Mouse (Mus musculus) lung, postnatal 14 days (tissue): ENCODE results near the gene Hist1h2bg.
"Not testable (repeated sequence)": the region's sequence is repeated elsewhere in the genome, so short reads cannot be mapped to it uniquely, and the experiment has no call there.

Experiments
- DNase-seq: peaks from one replicate; pipeline ENCODE4 v3.0.0; 2021

Hist1h2bg gene

GRCm38 (mm10) chr13:23539821-23540220, 31.4 kb upstream of the Hist1h2bg start:
- not testable (repeated sequence) for DNase-seq

- DNase-seq = no peak
Measured at GRCm38 (mm10) chr13:23541497-23541896, 29.7 kb upstream of the Hist1h2bg start.

- DNase-seq = not testable (repeated sequence)
Measured at GRCm38 (mm10) chr13:23542225-23542980, 28.8 kb upstream of the Hist1h2bg start.

- DNase-seq = peak; percentile 56
Measured at GRCm38 (mm10) chr13:23542999-23543607, 28.1 kb upstream of the Hist1h2bg start, which contains the start of gene Hist1h2bh. Gene Hist1h2bh, minus strand, starts transcription at chr13:23543392.

- peak; percentile 68 for DNase-seq
Measured at GRCm38 (mm10) chr13:23543965-23544786, 27.0 kb upstream of the Hist1h2bg start, which contains the start of gene Hist1h3f. Gene Hist1h3f, plus strand, starts transcription at chr13:23544052.

- not testable (repeated sequence) for DNase-seq
Measured at GRCm38 (mm10) chr13:23544787-23545120, 26.4 kb upstream of the Hist1h2bg start.

GRCm38 (mm10) chr13:23546694-23547093, 24.5 kb upstream of the Hist1h2bg start:
- no peak for DNase-seq

- DNase-seq = no peak
Measured at GRCm38 (mm10) chr13:23550761-23551145, 20.4 kb upstream of the Hist1h2bg start.

GRCm38 (mm10) chr13:23551146-23551834, 19.9 kb upstream of the Hist1h2bg start, which contains the start of gene Hist1h4f:
Gene Hist1h4f, minus strand, starts transcription at chr13:23551648.
- DNase-seq = peak; percentile 82

- DNase-seq = no peak
Measured at GRCm38 (mm10) chr13:23551931-23552914, 19.0 kb upstream of the Hist1h2bg start.

GRCm38 (mm10) chr13:23552962-23553361, 18.2 kb upstream of the Hist1h2bg start, which contains the start of gene Hist1h1d:
Gene Hist1h1d, plus strand, starts transcription at chr13:23553262.
- no peak for DNase-seq

- no peak for DNase-seq
Measured at GRCm38 (mm10) chr13:23554393-23554792, 16.8 kb upstream of the Hist1h2bg start.

- DNase-seq = peak; percentile 70
Measured at GRCm38 (mm10) chr13:23554925-23555838, 16.0 kb upstream of the Hist1h2bg start.

- peak; percentile 64 for DNase-seq
Measured at GRCm38 (mm10) chr13:23555839-23556416, 15.3 kb upstream of the Hist1h2bg start.

GRCm38 (mm10) chr13:23556906-23557305, 14.3 kb upstream of the Hist1h2bg start:
- DNase-seq = no peak

GRCm38 (mm10) chr13:23560699-23561098, 10.5 kb upstream of the Hist1h2bg start:
- DNase-seq = not testable (repeated sequence)

GRCm38 (mm10) chr13:23561531-23561882, 9.7 kb upstream of the Hist1h2bg start:
- not testable (repeated sequence) for DNase-seq

GRCm38 (mm10) chr13:23561883-23562659, 9.1 kb upstream of the Hist1h2bg start, which contains the start of gene Hist1h3e:
Gene Hist1h3e, minus strand, starts transcription at chr13:23562369.
- DNase-seq = peak; percentile 93
